Mouse (Mus musculus) lung, adult 2 months (tissue): ENCODE measurements around the gene Actr5.

ENCODE experiments used
- CTCF ChIP-seq: fragments of 200-500 bp; IDR thresholded peaks from 2 replicates; pipeline ENCODE4 v1.5.1; 2011; ENCODE audit warnings: mild to moderate bottlenecking, low read length, control low read depth; ENCODE audit not compliant: insufficient read depth
- POLR2A ChIP-seq: fragments of 200-500 bp; IDR thresholded peaks from 2 replicates; pipeline ENCODE4 v1.6.1; 2011; ENCODE audit warnings: low read depth, mild to moderate bottlenecking, control low read depth, low read length, borderline replicate concordance; ENCODE audit errors: extremely low read depth

DNA sequence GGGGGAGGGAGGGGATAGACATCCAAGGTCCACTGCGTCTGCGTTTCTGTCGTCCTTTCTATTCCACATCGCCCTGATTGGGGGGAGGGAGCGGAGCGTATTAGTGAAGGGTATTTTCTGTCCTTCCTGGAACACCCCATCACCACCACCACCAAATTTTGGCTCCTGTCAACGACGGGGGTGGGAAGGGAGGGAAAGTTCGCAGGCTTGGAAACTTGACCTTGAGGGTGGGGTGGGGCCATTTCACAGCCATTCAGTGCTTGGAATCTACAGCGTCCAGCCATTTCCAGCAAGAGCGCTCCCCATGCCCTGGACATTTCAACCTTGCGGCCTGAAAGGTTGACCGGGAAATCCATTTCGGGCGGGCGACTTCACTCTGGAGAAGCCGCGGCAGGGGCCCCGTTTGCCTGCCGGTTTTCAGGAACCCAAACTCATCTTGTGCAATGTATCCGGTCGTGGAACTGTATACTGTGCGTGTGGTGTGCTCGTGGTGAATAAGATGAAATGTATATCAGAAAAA lies 9.5 kb upstream of the Actr5 start:
- no peak for TF ChIP-seq CTCF
- TF ChIP-seq POLR2A = no peak
